Mouse (Mus musculus) erythroblast, embryonic 14.5 days (primary cell): ENCODE results near the gene Olfr1276.

ENCODE experiments used
- GATA1 ChIP-seq: IDR thresholded peaks from 2 replicates; pipeline ENCODE4 v1.6.1; 2012; ENCODE audit warnings: low read length, inconsistent platforms, mixed read lengths
- TAL1 ChIP-seq: IDR thresholded peaks from 3 replicates; pipeline ENCODE4 v1.6.1; 2012; ENCODE audit warnings: low read length, inconsistent platforms, mixed read lengths

- TF ChIP-seq GATA1, result no peak
- TF ChIP-seq TAL1, result no peak
Measured at GRCm38 (mm10) chr2:111274006-111274405, 19.7 kb downstream of the Olfr1276 start, which contains the start of gene Olfr1277.
